In the genomic region with DNA sequence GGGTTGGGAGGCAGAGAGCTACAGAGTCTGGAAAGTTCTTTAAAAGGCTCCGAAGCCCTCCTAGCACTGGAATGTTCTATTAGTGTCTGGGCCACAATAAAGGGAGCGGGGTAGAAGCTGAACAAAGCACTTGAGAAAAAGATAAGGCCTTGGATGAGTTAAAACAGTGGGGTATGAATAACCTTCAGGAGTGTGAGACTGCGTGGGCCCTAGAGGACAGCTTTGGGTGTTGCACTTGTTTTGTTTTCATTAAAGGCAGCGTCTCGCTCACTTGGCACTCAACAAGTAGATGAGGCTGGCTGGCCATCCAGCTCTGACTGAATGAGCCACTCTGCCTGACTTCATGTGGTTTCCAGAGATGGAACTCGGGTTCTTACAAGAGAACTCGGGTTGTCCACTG, we compare ENCODE assay signal across 14 mouse cellular contexts.
A peak's percentile ranks its signal among the peaks of the same experiment; 100 is the strongest.
DNase-seq lines count a peak whose midpoint lies in the region; ATAC-seq and TF ChIP-seq lines count a peak whose summit lies in the region.
"Had no signal": no experiment of that assay in that cellular context is flagged by ENCODE, and none has a peak within 500 bp of the region (broad histone marks: within the 10 kb centered on the region; RNA-seq: fewer than 3 reads in every experiment).

No protein-coding gene starts in this region.

- no peak overlapping the region for H3K9ac ChIP-seq in forebrain, embryonic 13.5 days
- H3K9ac ChIP-seq in heart, embryonic 14.5 days (ENCODE audit: low read length) = peak overlapping the region; percentile 31; the same call in 1 of the 2 replicates
- H3K9ac ChIP-seq in hindbrain, embryonic 16.5 days (ENCODE audit: low read depth, low read length) = no peak overlapping the region
- H3K9ac ChIP-seq: lung, embryonic 14.5 days; stomach, embryonic 15.5 days had no signal

- no peak for TF ChIP-seq POLR2A in thymus, adult 2 months (IDR thresholded peaks at IDR 0.05; ENCODE audit: control insufficient read depth, extremely low read depth, insufficient read depth, low read length, poor library complexity)

- H3K27me3 ChIP-seq in forebrain, embryonic 13.5 days = no peaks in the 10 kb centered on the region
- H3K27me3 ChIP-seq in heart, embryonic 14.5 days (ENCODE audit: control insufficient read depth, insufficient read depth, low read length) = no peaks in the 10 kb centered on the region
- H3K27me3 ChIP-seq in hindbrain, embryonic 16.5 days (replicated peaks; ENCODE audit: control insufficient read depth, insufficient read depth, low read length) = no peaks in the 10 kb centered on the region
- H3K27me3 ChIP-seq in thymus, adult 2 months (ENCODE audit: control insufficient read depth, insufficient read depth, low read length) = no peaks in the 10 kb centered on the region
- H3K27me3 ChIP-seq: stomach, embryonic 15.5 days had no signal

- no peak for ATAC-seq in forebrain, embryonic 13.5 days
- ATAC-seq in heart, embryonic 14.5 days (ENCODE audit: insufficient number of reproducible peaks, insufficient read depth, low FRiP score, low read depth) = peak; percentile 67; the same call in 1 of the 2 replicates
- no peak for ATAC-seq in hindbrain, embryonic 16.5 days
- ATAC-seq: CD4-positive, CD25-positive, alpha-beta regulatory T cell, adult 4 months had no signal

- peak overlapping the region; percentile 91 for H3K27ac ChIP-seq in forebrain, embryonic 13.5 days
- H3K27ac ChIP-seq in heart, embryonic 14.5 days (replicated peaks in 1 of 2; ENCODE audit: control insufficient read depth in 1 of 2, insufficient read depth in 1 of 2, low read depth in 2 of 2, low read length in 2 of 2) = peak overlapping the region; percentile 52 to 89
- peak overlapping the region; percentile 84 for H3K27ac ChIP-seq in hindbrain, embryonic 16.5 days (ENCODE audit: low read depth, low read length)
- H3K27ac ChIP-seq in thymus, adult 2 months (ENCODE audit: control insufficient read depth, insufficient read depth, low read length) = no peak overlapping the region
- H3K27ac ChIP-seq: stomach, embryonic 15.5 days had no signal

- no peak overlapping the region for H3K4me3 ChIP-seq in forebrain, embryonic 13.5 days
- H3K4me3 ChIP-seq in heart, embryonic 14.5 days (ENCODE audit: control insufficient read depth in 1 of 2, insufficient read depth in 1 of 2, low read depth in 1 of 2, low read length in 2 of 2) = no peak overlapping the region
- H3K4me3 ChIP-seq in hindbrain, embryonic 16.5 days (ENCODE audit: low read length) = no peak overlapping the region
- H3K4me3 ChIP-seq in thymus, adult 2 months (ENCODE audit: control insufficient read depth, insufficient read depth, low read length) = no peak overlapping the region
- H3K4me3 ChIP-seq: erythroblast, embryonic 14.5 days; stomach, embryonic 15.5 days had no signal

- TF ChIP-seq CTCF in thymus, adult 2 months (IDR thresholded peaks at IDR 0.05; ENCODE audit: borderline replicate concordance, control insufficient read depth, extremely low read depth, insufficient read depth, low read length, poor library complexity) = no peak

- no peaks in the 10 kb centered on the region for H3K36me3 ChIP-seq in forebrain, embryonic 13.5 days (ENCODE audit: poor library complexity, severe bottlenecking)
- no peaks in the 10 kb centered on the region for H3K36me3 ChIP-seq in heart, embryonic 14.5 days (ENCODE audit: control insufficient read depth, insufficient read depth, low read length)
- no peaks in the 10 kb centered on the region for H3K36me3 ChIP-seq in hindbrain, embryonic 16.5 days (ENCODE audit: control insufficient read depth, insufficient read depth, low read length)
- no peaks in the 10 kb centered on the region for H3K36me3 ChIP-seq in thymus, adult 2 months (ENCODE audit: control insufficient read depth, insufficient read depth, low read length)
- H3K36me3 ChIP-seq: stomach, embryonic 15.5 days had no signal

- H3K9me3 ChIP-seq in forebrain, embryonic 13.5 days (replicated peaks) = no peaks in the 10 kb centered on the region
- no peaks in the 10 kb centered on the region for H3K9me3 ChIP-seq in heart, embryonic 14.5 days (ENCODE audit: control insufficient read depth, low read length)
- no peaks in the 10 kb centered on the region for H3K9me3 ChIP-seq in hindbrain, embryonic 16.5 days (ENCODE audit: control insufficient read depth, low read length)
- H3K9me3 ChIP-seq: stomach, embryonic 15.5 days had no signal

- peak; percentile 31 for DNase-seq in NIH3T3 (ENCODE audit: low read depth)
- DNase-seq in left cerebral cortex, adult 11 months (ENCODE audit: low spot score) = no peak
- no peak for DNase-seq in kidney, adult 18-20 months
- DNase-seq in thymus, adult 2 months = no peak
- DNase-seq in cerebellum, postnatal 14 days = no peak
- DNase-seq: kidney, postnatal 14 days; lung, embryonic 14.5 days; right cerebral cortex, adult 18-20 months had no signal

- H3K4me1 ChIP-seq in forebrain, embryonic 13.5 days = peaks cover 59% of the 10 kb centered on the region
- peaks cover 52 to 90% of the 10 kb centered on the region in 2 experiments for H3K4me1 ChIP-seq in heart, embryonic 14.5 days (ENCODE audit: control insufficient read depth in 2 of 2, insufficient read depth in 2 of 2, low read length in 2 of 2)
- H3K4me1 ChIP-seq in hindbrain, embryonic 16.5 days (ENCODE audit: control insufficient read depth, insufficient read depth, low read depth, low read length) = peaks cover 17% of the 10 kb centered on the region
- H3K4me1 ChIP-seq in thymus, adult 2 months (replicated peaks; ENCODE audit: control insufficient read depth, insufficient read depth, low read length) = peaks cover 9% of the 10 kb centered on the region

- WGBS in forebrain, embryonic 13.5 days = 81% methylated on average over 7 of the region's 7 CpGs
- 37% methylated on average over 7 of the region's 7 CpGs for WGBS in heart, embryonic 14.5 days
- WGBS in hindbrain, embryonic 16.5 days = 79% methylated on average over 7 of the region's 7 CpGs
- WGBS in thymus, adult 2 months = 92% methylated on average over 7 of the region's 7 CpGs

- H3K4me2 ChIP-seq in forebrain, embryonic 13.5 days = no peak overlapping the region
- H3K4me2 ChIP-seq in heart, embryonic 14.5 days (ENCODE audit: low read length) = no peak overlapping the region
- H3K4me2 ChIP-seq in hindbrain, embryonic 16.5 days (ENCODE audit: low read length) = no peak overlapping the region
- H3K4me2 ChIP-seq: lung, embryonic 14.5 days; stomach, embryonic 15.5 days had no signal
